Mouse (Mus musculus): ENCODE data around the gene Rufy4.
A peak's percentile ranks its signal among the peaks of the same experiment; 100 is the strongest.

Gene Rufy4

GRCm38 (mm10) chr1:74105660-74106059, 19.7 kb upstream of the Rufy4 start:
- DNase-seq (ENCODE audit: low read depth, low spot score) = no peak

- no peak for DNase-seq (ENCODE audit: low read depth, low spot score)
Observed at GRCm38 (mm10) chr1:74106214-74106613, 19.1 kb upstream of the Rufy4 start.

- no peak for DNase-seq (ENCODE audit: low read depth, low spot score)
Observed at GRCm38 (mm10) chr1:74107931-74108618, 17.3 kb upstream of the Rufy4 start.

GRCm38 (mm10) chr1:74109670-74110069, 15.7 kb upstream of the Rufy4 start:
- no peak for DNase-seq (ENCODE audit: low read depth, low spot score)

GRCm38 (mm10) chr1:74110932-74111695, 14.2 kb upstream of the Rufy4 start:
- peak; percentile 74 for DNase-seq (ENCODE audit: low read depth, low spot score)

GRCm38 (mm10) chr1:74111696-74112030, 13.7 kb upstream of the Rufy4 start:
- no peak for DNase-seq (ENCODE audit: low read depth, low spot score)

GRCm38 (mm10) chr1:74113071-74113470, 12.3 kb upstream of the Rufy4 start:
- DNase-seq (ENCODE audit: low read depth, low spot score) = no peak

- no peak for DNase-seq (ENCODE audit: low read depth, low spot score)
Observed at GRCm38 (mm10) chr1:74117876-74118275, 7.5 kb upstream of the Rufy4 start.

GRCm38 (mm10) chr1:74119115-74119514, 6.2 kb upstream of the Rufy4 start:
- DNase-seq (ENCODE audit: low read depth, low spot score) = no peak

- no peak for DNase-seq (ENCODE audit: low read depth, low spot score)
Observed at GRCm38 (mm10) chr1:74121138-74121537, 4.2 kb upstream of the Rufy4 start.

- DNase-seq (ENCODE audit: low read depth, low spot score) = no peak
Observed at GRCm38 (mm10) chr1:74121821-74122576, 3.3 kb upstream of the Rufy4 start.

GRCm38 (mm10) chr1:74123215-74123614, 2.1 kb upstream of the Rufy4 start:
- DNase-seq (ENCODE audit: low read depth, low spot score) = no peak

- DNase-seq (ENCODE audit: low read depth, low spot score) = no peak
Observed at GRCm38 (mm10) chr1:74124021-74124981, 1.0 kb upstream of the Rufy4 start, which contains the start of gene Tns1. Gene Tns1 (minus strand): TSS chr1:74124449.

GRCm38 (mm10) chr1:74130883-74131659, 5.7 kb downstream of the Rufy4 start:
- DNase-seq (ENCODE audit: low read depth, low spot score) = no peak

GRCm38 (mm10) chr1:74132011-74132410, 6.7 kb downstream of the Rufy4 start:
- DNase-seq (ENCODE audit: low read depth, low spot score) = no peak

GRCm38 (mm10) chr1:74133954-74134353, 8.6 kb downstream of the Rufy4 start:
- DNase-seq (ENCODE audit: low read depth, low spot score) = no peak

GRCm38 (mm10) chr1:74135326-74135950, 10.1 kb downstream of the Rufy4 start:
- no peak for DNase-seq (ENCODE audit: low read depth, low spot score)

- no peak for DNase-seq (ENCODE audit: low read depth, low spot score)
Observed at GRCm38 (mm10) chr1:74139415-74139814, 14.1 kb downstream of the Rufy4 start.

GRCm38 (mm10) chr1:74141781-74142180, 16.4 kb downstream of the Rufy4 start:
- DNase-seq (ENCODE audit: low read depth, low spot score) = no peak
